Mouse (Mus musculus) CH12.LX (cell line): ENCODE results near the gene Prkd3. TPM values are rescaled to one million over a fixed set of nuclear protein-coding genes. Genes with fewer than 3 reads are reported as not detected.

Experiments
- DNase-seq: peaks from one replicate; pipeline ENCODE4 v3.0.0-alpha.2; 2013; ENCODE audit errors: extremely low read depth
- H3K27ac ChIP-seq: 2 replicates; pipeline ENCODE4 v1.5.1; 2012; ENCODE audit warnings: low read depth, mild to moderate bottlenecking, control low read depth, moderate library complexity; ENCODE audit not compliant: insufficient read depth
- H3K27me3 ChIP-seq: replicated peaks from 2 replicates; pipeline ENCODE3; 2012; ENCODE audit warnings: inconsistent platforms
- H3K36me3 ChIP-seq, 2 experiments: replicated peaks in 1 of 2; 2 replicates each; pipeline versions ENCODE3 to v1.6.1; 2012; ENCODE audit warnings: inconsistent platforms in 1 of 2, low read length in 1 of 2, mild to moderate bottlenecking in 1 of 2, mixed read lengths in 1 of 2, moderate library complexity in 1 of 2; ENCODE audit not compliant: control insufficient read depth in 1 of 2, insufficient read depth in 1 of 2
- H3K4me1 ChIP-seq, 2 experiments: 2 replicates each; pipeline ENCODE4 v1.6.1; 2012; ENCODE audit warnings: inconsistent platforms in 1 of 2, moderate library complexity in 1 of 2; ENCODE audit not compliant: insufficient read depth in 2 of 2, control insufficient read depth in 1 of 2
- H3K4me2 ChIP-seq: 2 replicates; pipeline ENCODE4 v1.6.1; 2012; ENCODE audit warnings: low read depth, mild to moderate bottlenecking, control low read depth; ENCODE audit not compliant: poor library complexity, insufficient read depth, severe bottlenecking
- H3K4me3 ChIP-seq, 3 experiments: fragments of 150-350 bp in 1 of 3; sonication (generic) in 1 of 3; replicated peaks in 1 of 3; 2 replicates each; pipeline versions ENCODE3 to v1.5.1; 2011 to 2012; ENCODE audit warnings: low read depth in 2 of 3, low read length in 2 of 3, mild to moderate bottlenecking in 2 of 3, moderate library complexity in 2 of 3, control low read depth in 1 of 3, improper control_type of control experiment in 1 of 3, inconsistent platforms in 1 of 3, mixed read lengths in 1 of 3; ENCODE audit not compliant: poor library complexity in 1 of 3
- H3K79me2 ChIP-seq: replicated peaks from 2 replicates; pipeline ENCODE4 v1.6.1; 2012; ENCODE audit warnings: mild to moderate bottlenecking, moderate library complexity; ENCODE audit not compliant: control insufficient read depth, poor library complexity, insufficient read depth, severe bottlenecking; ENCODE audit errors: extremely low read depth
- H3K9ac ChIP-seq: 2 replicates; pipeline ENCODE4 v1.6.1; 2012; ENCODE audit warnings: low read depth, mild to moderate bottlenecking, control low read depth, moderate library complexity; ENCODE audit not compliant: insufficient read depth
- H3K9me3 ChIP-seq: replicated peaks from 2 replicates; pipeline ENCODE3; 2012; ENCODE audit warnings: low read length, inconsistent platforms, mixed read lengths
- CHD2 ChIP-seq: IDR thresholded peaks from 2 replicates; pipeline ENCODE4 v1.6.1; 2011; ENCODE audit warnings: low read length, improper control_type of control experiment
- ELF1 ChIP-seq: IDR thresholded peaks from 2 replicates; pipeline ENCODE4 v1.6.1; 2014; ENCODE audit warnings: low read depth, mild to moderate bottlenecking, inconsistent platforms, low read length, improper control_type of control experiment
- IRF4 ChIP-seq: IDR thresholded peaks from 2 replicates; pipeline ENCODE4 v1.6.1; 2014; ENCODE audit warnings: low read depth, mild to moderate bottlenecking, inconsistent platforms, low read length, improper control_type of control experiment
- MAX ChIP-seq: IDR thresholded peaks from 2 replicates; pipeline ENCODE4 v1.6.1; 2011; ENCODE audit warnings: low read length, improper control_type of control experiment
- MAZ ChIP-seq: IDR thresholded peaks from 2 replicates; pipeline ENCODE4 v1.6.1; 2012; ENCODE audit warnings: low read depth, mild to moderate bottlenecking, inconsistent platforms, low read length, improper control_type of control experiment, moderate library complexity
- NELFE ChIP-seq: IDR thresholded peaks from 2 replicates; pipeline ENCODE4 v1.6.1; 2011; ENCODE audit warnings: low read depth, low read length, improper control_type of control experiment
- PAX5 ChIP-seq: IDR thresholded peaks from 2 replicates; pipeline ENCODE4 v1.6.1; 2012; ENCODE audit warnings: low read length, inconsistent platforms, mixed read lengths
- RAD21 ChIP-seq: IDR thresholded peaks from 2 replicates; pipeline ENCODE4 v1.6.1; 2011; ENCODE audit warnings: low read depth, mild to moderate bottlenecking, low read length, improper control_type of control experiment, moderate library complexity
- RCOR1 ChIP-seq: conservative IDR thresholded peaks from 2 replicates; pipeline ENCODE4 v1.6.1; 2012; ENCODE audit warnings: low read depth, mild to moderate bottlenecking, inconsistent platforms, low read length, improper control_type of control experiment
- SIN3A ChIP-seq: IDR thresholded peaks from 2 replicates; pipeline ENCODE4 v1.6.1; 2012; ENCODE audit warnings: low read length, improper control_type of control experiment, inconsistent platforms
- TCF12 ChIP-seq: IDR thresholded peaks from 2 replicates; pipeline ENCODE4 v1.6.1; 2014; ENCODE audit warnings: low read depth, mild to moderate bottlenecking, inconsistent platforms, low read length, improper control_type of control experiment
- USF1 ChIP-seq: IDR thresholded peaks from 2 replicates; pipeline ENCODE4 v1.6.1; 2014; ENCODE audit warnings: low read depth, mild to moderate bottlenecking, inconsistent platforms, low read length, improper control_type of control experiment
- USF2 ChIP-seq: conservative IDR thresholded peaks from 2 replicates; pipeline ENCODE4 v1.6.1; 2011; ENCODE audit warnings: low read depth, low read length, improper control_type of control experiment
- ZC3H11A ChIP-seq: IDR thresholded peaks from 2 replicates; pipeline ENCODE4 v1.6.1; 2012; ENCODE audit warnings: low read depth, mild to moderate bottlenecking, inconsistent platforms, low read length, improper control_type of control experiment
- ZKSCAN1 ChIP-seq: IDR thresholded peaks from 2 replicates; pipeline ENCODE4 v1.6.1; 2012; ENCODE audit warnings: low read depth, inconsistent platforms, low read length, improper control_type of control experiment, borderline replicate concordance
- ZMIZ1 ChIP-seq: IDR thresholded peaks from 2 replicates; pipeline ENCODE4 v1.6.1; 2012; ENCODE audit warnings: low read depth, mild to moderate bottlenecking, inconsistent platforms, low read length, improper control_type of control experiment
- dilution Hi-C: fragments of 300-500 bp; cut with MboI; formaldehyde crosslinking; loops from 2 replicates; pipeline ENCODE4 v1.14.3; 2020; ENCODE audit warnings: low sequenced_read_pairs; ENCODE audit not compliant: extremely low pct_unique_long_range_greater_than_20kb, extremely low pct_ligation_motif_present
- in situ Hi-C: fragments of 300-500 bp; cut with MboI; formaldehyde crosslinking; loops from 3 replicates; pipeline ENCODE4 v1.14.3; 2019; ENCODE audit warnings: low sequenced_read_pairs, low pct_ligation_motif_present, low pct_unique_long_range_greater_than_20kb, mixed read lengths
- polyA plus RNA-seq: library from polyadenylated mRNA; unstranded; fragments of >175 nt; gene quantifications from 2 replicates; pipeline ENCODE4 v1.2.1, GENCODE M21; 2012; ENCODE audit warnings: low read depth; ENCODE audit not compliant: insufficient read length
- total RNA-seq, 2 experiments: library from RNA; depleted of rRNA; stranded (reverse); fragments of 300-350 nt in 1 of 2; fragments of >200 nt in 1 of 2; gene quantifications; 2 replicates each; pipeline ENCODE4 v1.2.3; 2012 to 2014

The Prkd3 gene
- total and polyA plus RNA-seq, 3 experiments, result not detected

DNA sequence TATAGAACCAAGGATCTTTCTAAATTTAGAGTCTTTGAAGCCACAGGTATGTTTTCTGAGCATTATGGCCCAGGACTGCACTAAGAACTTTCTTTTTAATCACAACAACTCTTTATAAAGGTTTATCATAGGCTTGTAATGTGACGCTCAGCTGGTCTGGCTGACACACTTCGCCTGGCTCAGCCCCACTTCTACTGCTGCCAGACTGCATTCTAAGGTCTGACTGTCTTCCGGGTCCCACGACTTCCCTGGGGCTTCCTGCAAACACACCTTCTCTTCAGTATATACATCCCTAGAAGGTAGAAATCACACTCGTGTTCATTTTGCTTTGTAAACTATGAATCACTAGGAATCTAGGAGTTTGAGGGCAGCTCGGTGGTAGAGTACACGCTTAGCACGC lies 26.2 kb downstream of the Prkd3 start:
- Histone ChIP-seq H3K4me3 (no peak overlapping the region), H3K27ac (no peak overlapping the region), H3K9ac (no peak overlapping the region), H3K79me2 (no peaks in the 10 kb centered on the region), H3K4me1 (no peaks in the 10 kb centered on the region), H3K4me2 (no peak overlapping the region), H3K27me3 (no peaks in the 10 kb centered on the region), H3K9me3 (no peaks in the 10 kb centered on the region), H3K36me3 (no peaks in the 10 kb centered on the region)
- dilution Hi-C loops, result no loop called here
- no peak for TF ChIP-seq SIN3A
- no peak for TF ChIP-seq USF1
- no peak for TF ChIP-seq TCF12
- no peak for TF ChIP-seq ELF1
- no peak for TF ChIP-seq IRF4
- TF ChIP-seq RCOR1, result no peak
- no peak for TF ChIP-seq ZMIZ1
- DNase-seq, result no peak
- in situ Hi-C loops, result no loop called here

DNA sequence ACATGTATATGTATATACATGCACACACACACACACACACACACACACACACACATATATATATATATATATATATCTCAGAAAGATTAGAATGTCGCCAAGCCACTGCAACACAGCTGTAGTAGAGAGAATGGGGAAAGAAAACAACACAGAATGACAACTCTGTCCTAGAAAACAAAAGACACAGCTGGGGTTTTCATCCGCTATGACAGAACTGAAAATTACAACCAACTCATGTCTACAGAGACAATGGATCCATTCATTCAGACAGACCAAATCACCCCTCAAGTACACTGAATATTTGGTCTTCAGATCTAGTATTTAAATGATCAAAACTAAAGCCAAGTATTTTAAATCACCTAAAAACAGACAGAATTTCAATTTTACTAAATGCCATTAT lies 26.9 kb downstream of the Prkd3 start:
- H3K79me2 ChIP-seq, result no peaks in the 10 kb centered on the region
- TF ChIP-seq ZC3H11A (no peak), TCF12 (no peak), CHD2 (no peak), MAZ (no peak), USF2 (no peak), SIN3A (no peak), ZKSCAN1 (no peak), NELFE (no peak), RAD21 (no peak), IRF4 (no peak), PAX5 (no peak), MAX (no peak)
- H3K27ac ChIP-seq, result no peak overlapping the region
- DNase-seq, result no peak
- H3K4me3 ChIP-seq, result no peak overlapping the region
- no peak overlapping the region for H3K4me2 ChIP-seq
- no peak overlapping the region for H3K9ac ChIP-seq
- in situ Hi-C loops (no loop called here), dilution Hi-C loops (no loop called here)
- H3K9me3 ChIP-seq, result no peaks in the 10 kb centered on the region
- H3K36me3 ChIP-seq, result no peaks in the 10 kb centered on the region
- H3K4me1 ChIP-seq, result no peaks in the 10 kb centered on the region
- H3K27me3 ChIP-seq, result no peaks in the 10 kb centered on the region
